Mouse (Mus musculus) stomach, postnatal 0 days (tissue): ENCODE results near the gene Fcgrt. TPM values are rescaled to one million over a fixed set of nuclear protein-coding genes. Genes with fewer than 3 reads are reported as not detected.

Experiments used
- ATAC-seq: fragments of 200-750 bp; cut with Nextera tagmentation; 2 replicates; pipeline ENCODE4 v1.8.0; 2017; ENCODE audit not compliant: low FRiP score, low TSS enrichment
- DNase-seq: peaks from one replicate; pipeline ENCODE4 v3.0.0-alpha.2; 2016; ENCODE audit warnings: low spot score
- H3K27ac ChIP-seq: fragments of 300-500 bp; sonication (generic); replicated peaks from 2 replicates; pipeline ENCODE4 v1.5.1; 2014; ENCODE audit warnings: mild to moderate bottlenecking, control low read depth
- H3K27me3 ChIP-seq: fragments of 300-500 bp; sonication (generic); 2 replicates; pipeline ENCODE4 v1.6.1; 2014; ENCODE audit warnings: low read length; ENCODE audit not compliant: control insufficient read depth, insufficient read depth
- H3K36me3 ChIP-seq: fragments of 300-500 bp; sonication (generic); 2 replicates; pipeline ENCODE4 v1.6.1; 2014; ENCODE audit warnings: low read length, mixed read lengths; ENCODE audit not compliant: control insufficient read depth, insufficient read depth
- H3K4me1 ChIP-seq: fragments of 300-500 bp; sonication (generic); replicated peaks from 2 replicates; pipeline ENCODE4 v1.6.1; 2014; ENCODE audit warnings: antibody characterized with exemption; ENCODE audit not compliant: control insufficient read depth, insufficient read depth
- H3K4me2 ChIP-seq: fragments of 300-500 bp; sonication (generic); replicated peaks from 2 replicates; pipeline ENCODE4 v1.6.1; 2014; ENCODE audit warnings: low read depth, mild to moderate bottlenecking, control low read depth, moderate library complexity
- H3K4me3 ChIP-seq: fragments of 300-500 bp; sonication (generic); 2 replicates; pipeline ENCODE4 v1.5.1; 2014; ENCODE audit warnings: low read depth, low read length, control low read depth
- H3K9ac ChIP-seq: fragments of 300-500 bp; sonication (generic); 2 replicates; pipeline ENCODE4 v1.6.1; 2014; ENCODE audit warnings: mild to moderate bottlenecking, low read length, control low read depth, mixed read lengths
- H3K9me3 ChIP-seq: fragments of 300-500 bp; sonication (generic); 2 replicates; pipeline ENCODE4 v1.6.1; 2016; ENCODE audit warnings: low read length; ENCODE audit not compliant: control insufficient read depth
- CTCF ChIP-seq: IDR thresholded peaks from 2 replicates; pipeline ENCODE4 v1.5.1; 2016; ENCODE audit warnings: antibody characterized with exemption, low read depth, mild to moderate bottlenecking, moderate library complexity
- EP300 ChIP-seq: optimal IDR thresholded peaks from 2 replicates; pipeline ENCODE3; 2016; ENCODE audit warnings: antibody characterized with exemption
- WGBS: fragments of 180-500 bp; shearing (Covaris S2); extraction: QIAGEN DNeasy Blood & Tissue Kit; methylation state at CpG from one replicate; pipeline ENCODE4 v1.1.7; 2014; 5-methylcytosine and 5-hydroxymethylcytosine counted together
- microRNA counts: library from miRNA; unstranded; fragments of <30 nt; microRNA quantifications from one replicate; lab custom pipeline; 2015
- microRNA-seq: library from miRNA; unstranded; fragments of <30 nt; microRNA quantifications from one replicate; pipeline ENCODE4, GENCODE M21; 2016
- polyA plus RNA-seq: library from polyadenylated mRNA; unstranded; fragments of >200 nt; fragmentation: Nextera tagmentation; extraction: Ambion mirVana; gene quantifications from 2 replicates; pipeline ENCODE4 v1.2.1, GENCODE M21; 2015

Fcgrt gene
- polyA plus RNA-seq, 1 experiment from 2014 or later, result 76.1 TPM

- 0 out of 2 replicates have a peak, but pooled peaks cover 4% of the 10 kb centered on the region for H3K4me1 ChIP-seq
- H3K27me3 ChIP-seq, result no peaks in the 10 kb centered on the region
- no peak overlapping the region for H3K4me2 ChIP-seq
- peaks cover 31% of the 10 kb centered on the region for H3K36me3 ChIP-seq
- ATAC-seq, result no peak
- peak; percentile 16 for DNase-seq
- H3K4me3 ChIP-seq, result no peak overlapping the region
- no peak overlapping the region for H3K9ac ChIP-seq
- TF ChIP-seq CTCF, result peak; percentile 28; the same call in 1 of the 2 replicates
- TF ChIP-seq EP300, result no peak
- 89% methylated on average over 38 of the region's 38 CpGs for WGBS
- H3K9me3 ChIP-seq, result no peaks in the 10 kb centered on the region
- H3K27ac ChIP-seq, result no peak overlapping the region
Observed at GRCm38 (mm10) chr7:45048001-45048890, 55.4 kb downstream of the Fcgrt start.

- Histone ChIP-seq H3K9ac (no peak overlapping the region), H3K4me1 (0 out of 2 replicates have a peak, but pooled peaks cover 4% of the 10 kb centered on the region), H3K27me3 (no peaks in the 10 kb centered on the region), H3K9me3 (no peaks in the 10 kb centered on the region), H3K27ac (no peak overlapping the region), H3K36me3 (peaks cover 38% of the 10 kb centered on the region), H3K4me3 (no peak overlapping the region), H3K4me2 (no peak overlapping the region)
- TF ChIP-seq EP300 (no peak), CTCF (no peak)
- ATAC-seq (no peak), DNase-seq (peak; percentile 13)
- 96% methylated on average over 14 of the region's 14 CpGs for WGBS
Observed at GRCm38 (mm10) chr7:45047491-45047890, 56.2 kb downstream of the Fcgrt start.

- TF ChIP-seq CTCF, result no peak
- no peak for TF ChIP-seq EP300
- no peak for ATAC-seq
Observed at GRCm38 (mm10) chr7:45046853-45047350, 56.7 kb downstream of the Fcgrt start.

GRCm38 (mm10) chr7:45045741-45046140 is 57.9 kb downstream of the Fcgrt start:
- H3K9ac ChIP-seq, result no peak overlapping the region
- no peak overlapping the region for H3K27ac ChIP-seq
- TF ChIP-seq CTCF (no peak), EP300 (no peak)
- no peaks in the 10 kb centered on the region for H3K9me3 ChIP-seq
- peaks cover 46% of the 10 kb centered on the region for H3K36me3 ChIP-seq
- WGBS, result 94% methylated on average over 22 of the region's 22 CpGs
- H3K4me3 ChIP-seq, result no peak overlapping the region
- peak; percentile 14 for DNase-seq
- H3K27me3 ChIP-seq, result no peaks in the 10 kb centered on the region
- H3K4me1 ChIP-seq, result no peaks in the 10 kb centered on the region
- no peak for ATAC-seq
- no peak overlapping the region for H3K4me2 ChIP-seq

More at GRCm38 (mm10) chr7:45046853-45047350, 56.7 kb downstream of the Fcgrt start:
- peak; percentile 12 for DNase-seq
- no peak overlapping the region for H3K4me2 ChIP-seq
- peaks cover 42% of the 10 kb centered on the region for H3K36me3 ChIP-seq
- no peak overlapping the region for H3K27ac ChIP-seq
- WGBS, result 94% methylated on average over 26 of the region's 26 CpGs
- no peak overlapping the region for H3K9ac ChIP-seq
- H3K4me3 ChIP-seq, result no peak overlapping the region
- H3K9me3 ChIP-seq, result no peaks in the 10 kb centered on the region
- no peaks in the 10 kb centered on the region for H3K27me3 ChIP-seq
- 0 out of 2 replicates have a peak, but pooled peaks cover 4% of the 10 kb centered on the region for H3K4me1 ChIP-seq

- peaks cover 48% of the 10 kb centered on the region for H3K36me3 ChIP-seq
- no peak overlapping the region for H3K9ac ChIP-seq
- 89% methylated on average over 11 of the region's 14 CpGs for WGBS
- DNase-seq (peak; percentile 12), ATAC-seq (no peak)
- H3K4me2 ChIP-seq, result no peak overlapping the region
- no peak overlapping the region for H3K27ac ChIP-seq
- H3K4me1 ChIP-seq, result no peaks in the 10 kb centered on the region
- H3K4me3 ChIP-seq, result no peak overlapping the region
- TF ChIP-seq CTCF (no peak), EP300 (no peak)
- H3K27me3 ChIP-seq, result no peaks in the 10 kb centered on the region
- no peaks in the 10 kb centered on the region for H3K9me3 ChIP-seq
Observed at GRCm38 (mm10) chr7:45043307-45043706, 60.3 kb downstream of the Fcgrt start.

MicroRNAs within 50 kb of the gene (microRNA counts, 519-probe panel; counts per million panel counts)
- microRNA mmu-miR-150 (lab: Ali Mortazavi, UCI), result 4,366 counts per million, percentile 41 among the panel's probes with 10 or more counts

Small RNAs within 50 kb of the gene (microRNA-seq; reads per million reads assigned to microRNA genes)
- gene Mir150 (51.1 reads per million, percentile 36 among the genes with 10 or more reads in this experiment), gene Mir5121 (15.8 reads per million, percentile 23 among the genes with 10 or more reads in this experiment)

Other genes starting within 250 kb of the Fcgrt start
- gene Pnkp, start 246.7 kb downstream of the Fcgrt start, polyA plus RNA-seq, result 23.5 and 25.7 TPM in 2 replicates
- 159 and 179 TPM in 2 replicates for gene Ptov1, start 234.1 kb downstream of the Fcgrt start, polyA plus RNA-seq
- gene Med25, start 211.1 kb downstream of the Fcgrt start, polyA plus RNA-seq, result 64.4 and 75.3 TPM in 2 replicates
- 13.1 and 15.6 TPM in 2 replicates for gene Fuz, start 207.8 kb downstream of the Fcgrt start, polyA plus RNA-seq
- gene Ap2a1, start 174.4 kb downstream of the Fcgrt start, polyA plus RNA-seq, result 29.3 and 33.9 TPM in 2 replicates
- 0.08 TPM in 1 of 2 replicates, not detected in the other for gene Tsks, start 160.6 kb downstream of the Fcgrt start, polyA plus RNA-seq
- gene Cpt1c, start 129.0 kb downstream of the Fcgrt start, polyA plus RNA-seq, result 5.6 and 7.3 TPM in 2 replicates
- gene Prmt1, start 117.3 kb downstream of the Fcgrt start, polyA plus RNA-seq, result 181 and 185 TPM in 2 replicates
- gene Irf3, start 106.2 kb downstream of the Fcgrt start, polyA plus RNA-seq, result 55.7 and 59.8 TPM in 2 replicates
- gene Bcl2l12, start 105.1 kb downstream of the Fcgrt start, polyA plus RNA-seq, result 23.0 and 23.4 TPM in 2 replicates
- gene Scaf1, start 87.5 kb downstream of the Fcgrt start, polyA plus RNA-seq, result 14.9 and 18.6 TPM in 2 replicates
- gene Rras, start 85.9 kb downstream of the Fcgrt start, polyA plus RNA-seq, result 81.5 and 87.2 TPM in 2 replicates
- gene Prr12, start 51.0 kb downstream of the Fcgrt start, polyA plus RNA-seq, result 3.4 and 3.8 TPM in 2 replicates
- gene Nosip, start 41.4 kb downstream of the Fcgrt start, polyA plus RNA-seq, result 43.0 and 44.1 TPM in 2 replicates
- gene Prrg2, start 41.2 kb downstream of the Fcgrt start, polyA plus RNA-seq, result 33.6 and 37.4 TPM in 2 replicates
- gene Rcn3, start 11.6 kb downstream of the Fcgrt start, polyA plus RNA-seq, result 157 and 176 TPM in 2 replicates
- gene Rps11, start 20.6 kb upstream of the Fcgrt start, polyA plus RNA-seq, result 1,142 and 1,191 TPM in 2 replicates
- 1,442 and 1,485 TPM in 2 replicates for gene Rpl13a, start 24.9 kb upstream of the Fcgrt start, polyA plus RNA-seq
- 0.17 and 1.1 TPM in 2 replicates for gene Gm45713, start 32.4 kb upstream of the Fcgrt start, polyA plus RNA-seq
- gene Flt3l, start 32.6 kb upstream of the Fcgrt start, polyA plus RNA-seq, result 2.2 and 2.3 TPM in 2 replicates
- gene Pih1d1, start 50.5 kb upstream of the Fcgrt start, polyA plus RNA-seq, result 48.8 and 49.0 TPM in 2 replicates
- gene Aldh16a1, start 50.7 kb upstream of the Fcgrt start, polyA plus RNA-seq, result 24.6 and 25.6 TPM in 2 replicates
- gene Slc17a7, start 60.1 kb upstream of the Fcgrt start, polyA plus RNA-seq, result 0.07 TPM in 1 of 2 replicates, not detected in the other
- gene Gfy, start 75.7 kb upstream of the Fcgrt start, polyA plus RNA-seq, result not detected in 2 replicates
- not detected in 2 replicates for gene Pth2, start 77.1 kb upstream of the Fcgrt start, polyA plus RNA-seq
- gene Ccdc155, start 101.0 kb upstream of the Fcgrt start, polyA plus RNA-seq, result 0.07 and 0.13 TPM in 2 replicates
- 48.4 TPM in 2 replicates for gene Dkkl1, start 108.3 kb upstream of the Fcgrt start, polyA plus RNA-seq
- 26.8 and 29.5 TPM in 2 replicates for gene Tead2, start 111.9 kb upstream of the Fcgrt start, polyA plus RNA-seq
- gene Cd37, start 135.3 kb upstream of the Fcgrt start, polyA plus RNA-seq, result 1.5 and 1.8 TPM in 2 replicates
- gene Slc6a16, start 137.2 kb upstream of the Fcgrt start, polyA plus RNA-seq, result 0.07 and 0.18 TPM in 2 replicates
- gene Slc6a21, start 173.7 kb upstream of the Fcgrt start, polyA plus RNA-seq, result not detected in 2 replicates
- 22.7 and 23.7 TPM in 2 replicates for gene Trpm4, start 229.9 kb upstream of the Fcgrt start, polyA plus RNA-seq
- 0.80 and 0.85 TPM in 2 replicates for gene Hrc, start 231.4 kb upstream of the Fcgrt start, polyA plus RNA-seq